Mouse (Mus musculus): ENCODE data around the gene Slit3.

The Slit3 gene

GRCm38 (mm10) chr11:35395376-35395775, 274.4 kb downstream of the Slit3 start:
- no peak for DNase-seq (ENCODE audit: low spot score in 2 of 2)

GRCm38 (mm10) chr11:35398353-35398752, 277.3 kb downstream of the Slit3 start:
- no peak for DNase-seq (ENCODE audit: low spot score in 2 of 2)

GRCm38 (mm10) chr11:35403516-35403915, 282.5 kb downstream of the Slit3 start:
- DNase-seq (ENCODE audit: low spot score in 2 of 2): no peak

- DNase-seq (ENCODE audit: low spot score in 2 of 2): no peak
Measured at GRCm38 (mm10) chr11:35406045-35406444, 285.0 kb downstream of the Slit3 start.

GRCm38 (mm10) chr11:35406522-35406921, 285.5 kb downstream of the Slit3 start:
- no peak for DNase-seq (ENCODE audit: low spot score in 2 of 2)

- no peak for DNase-seq (ENCODE audit: low spot score in 2 of 2)
Measured at GRCm38 (mm10) chr11:35407341-35408154, 286.5 kb downstream of the Slit3 start.

DNA sequence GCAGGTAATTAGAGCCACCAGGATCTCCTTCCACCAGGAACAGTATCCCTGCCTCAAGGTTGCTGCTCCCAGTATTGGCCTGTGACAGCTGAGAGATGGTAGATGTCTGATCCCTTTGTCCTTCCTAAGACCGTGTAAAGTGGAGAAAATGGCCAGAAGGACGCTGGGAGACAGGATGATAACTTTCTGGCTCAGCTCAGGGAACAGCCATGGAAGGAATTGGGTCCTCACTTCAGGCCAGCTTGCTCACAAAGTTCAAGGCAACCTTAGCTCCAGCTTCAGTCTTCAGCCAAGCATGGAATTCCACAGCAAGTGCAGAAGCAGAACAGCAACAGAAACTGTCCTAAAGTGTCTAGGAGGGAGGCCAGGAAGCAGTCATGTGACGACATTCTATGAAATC, 289.4 kb downstream of the Slit3 start:
- no peak for DNase-seq (ENCODE audit: low spot score in 2 of 2)

- DNase-seq (ENCODE audit: low spot score in 2 of 2): no peak
Measured at GRCm38 (mm10) chr11:35415768-35416401, 294.9 kb downstream of the Slit3 start.

GRCm38 (mm10) chr11:35416402-35417093, 295.5 kb downstream of the Slit3 start:
- DNase-seq (ENCODE audit: low spot score in 2 of 2): no peak

DNA sequence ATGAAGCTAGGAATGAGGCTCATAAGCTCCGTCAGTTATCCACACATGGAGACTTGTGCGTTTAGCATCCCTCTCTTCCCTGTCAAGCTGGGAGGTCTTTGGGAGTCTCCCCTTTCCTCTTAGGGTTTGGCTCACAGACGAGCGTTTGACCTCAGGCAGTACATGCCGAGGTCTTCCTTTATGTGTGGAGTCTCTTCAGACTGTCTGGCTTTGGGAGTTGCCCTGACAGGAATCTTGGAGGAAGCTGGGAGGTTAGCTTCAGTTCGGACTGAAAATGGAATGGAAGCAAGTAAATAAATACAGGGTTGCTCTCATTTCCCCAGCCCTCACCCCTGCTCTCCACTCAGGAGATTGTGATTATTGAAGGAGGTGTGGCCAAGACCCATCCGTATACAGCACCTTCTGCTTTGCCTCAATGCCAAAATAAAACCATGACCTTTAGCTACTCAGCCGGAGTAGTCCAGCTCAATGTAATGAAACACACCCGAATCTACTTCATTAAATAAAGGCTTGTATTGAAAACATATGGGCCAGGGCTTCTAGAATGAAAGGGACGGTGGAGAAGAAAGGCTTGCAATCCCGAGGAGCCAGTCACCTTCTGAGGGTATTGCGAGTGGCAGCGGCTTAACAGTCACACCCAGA, 297.0 kb downstream of the Slit3 start:
- no peak for DNase-seq (ENCODE audit: low spot score in 2 of 2)

DNA sequence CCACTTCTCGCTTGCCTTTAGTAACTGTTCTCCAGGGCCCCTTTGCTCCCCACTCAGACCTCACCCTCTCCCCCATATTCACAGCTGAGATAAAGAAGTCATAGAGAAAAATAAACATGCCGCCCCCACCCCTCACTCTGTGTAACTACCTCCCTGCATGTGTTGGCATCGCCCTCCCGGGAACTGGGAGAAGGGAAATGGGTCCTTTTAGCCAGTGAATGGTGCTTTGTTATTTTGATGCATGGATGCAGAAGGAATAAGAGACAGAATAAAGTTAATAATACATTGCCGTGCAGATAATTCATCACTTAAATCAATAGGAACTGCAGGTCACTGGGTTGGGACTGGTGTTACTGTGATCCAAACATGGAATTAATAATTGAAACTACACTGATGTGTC, 298.0 kb downstream of the Slit3 start:
- DNase-seq (ENCODE audit: low spot score in 2 of 2): no peak

DNA sequence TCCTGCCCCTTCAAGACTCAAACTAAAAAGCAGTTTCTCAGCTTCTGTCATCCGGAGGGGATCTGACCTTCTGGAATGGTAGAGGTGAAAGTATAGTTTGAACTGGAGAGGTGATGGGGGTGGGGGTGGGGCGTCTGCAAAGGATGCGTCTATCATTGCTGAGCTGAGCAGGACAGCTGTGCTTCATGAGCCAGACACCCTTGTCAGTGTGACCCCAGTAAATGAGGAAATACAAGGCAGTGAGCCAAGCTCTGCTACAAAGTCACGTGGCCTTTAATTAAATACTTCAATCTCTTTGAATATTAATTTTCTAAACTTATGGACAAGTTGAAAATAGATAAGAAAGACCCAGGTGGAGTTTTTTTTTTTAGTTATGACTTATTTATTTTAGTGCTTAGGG, 300.7 kb downstream of the Slit3 start:
- no peak for DNase-seq (ENCODE audit: low spot score in 2 of 2)

- DNase-seq (ENCODE audit: low spot score in 2 of 2): no peak
Measured at GRCm38 (mm10) chr11:35428036-35428435, 307.0 kb downstream of the Slit3 start.

DNA sequence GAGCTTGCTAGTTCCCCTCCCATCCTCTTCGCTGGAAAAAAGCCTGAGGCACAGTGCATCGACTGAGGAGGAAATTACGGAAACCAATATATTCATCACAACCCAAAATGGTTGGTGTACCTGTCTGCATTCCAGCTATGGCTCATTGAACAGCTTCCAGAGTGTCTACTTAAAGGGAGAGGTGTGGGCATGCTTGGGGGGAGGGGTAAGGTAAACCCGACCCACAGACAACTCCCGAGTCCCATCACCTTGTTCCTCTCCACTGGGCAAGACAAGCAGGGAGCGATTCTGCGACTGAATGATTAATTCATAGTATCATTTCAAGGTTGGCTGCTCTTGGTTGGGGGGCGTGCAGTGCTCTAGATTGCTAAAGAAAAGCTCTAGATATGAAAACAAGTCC, 310.1 kb downstream of the Slit3 start:
- DNase-seq (ENCODE audit: low spot score in 2 of 2): no peak

GRCm38 (mm10) chr11:35437510-35437909, 316.5 kb downstream of the Slit3 start:
- DNase-seq (ENCODE audit: low spot score in 2 of 2): no peak

DNA sequence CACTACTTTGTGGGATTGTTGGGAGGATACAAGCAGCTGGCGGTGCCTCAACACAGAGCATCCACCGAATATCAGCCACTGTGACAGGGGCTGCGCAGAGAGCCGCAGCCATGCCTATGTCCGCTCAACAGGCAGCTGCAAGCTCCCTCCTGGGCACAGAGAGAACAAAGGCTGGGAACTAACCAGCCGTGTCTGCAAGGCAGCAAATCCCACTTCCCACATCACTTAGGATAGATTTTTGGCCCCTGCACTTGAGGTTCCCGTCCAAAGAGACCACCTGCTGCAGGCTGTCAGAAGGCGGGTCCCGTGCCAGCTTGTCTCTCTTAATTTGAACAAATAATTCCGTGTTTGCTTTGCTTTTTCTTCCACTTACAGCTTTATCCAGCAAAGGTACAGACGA, 319.2 kb downstream of the Slit3 start:
- DNase-seq (ENCODE audit: low spot score in 2 of 2): no peak

- no peak for DNase-seq (ENCODE audit: low spot score in 2 of 2)
Measured at GRCm38 (mm10) chr11:35444489-35445100, 323.6 kb downstream of the Slit3 start.

GRCm38 (mm10) chr11:35447951-35448350, 326.9 kb downstream of the Slit3 start:
- no peak for DNase-seq (ENCODE audit: low spot score in 2 of 2)

- DNase-seq (ENCODE audit: low spot score in 2 of 2): no peak
Measured at GRCm38 (mm10) chr11:35449199-35449598, 328.2 kb downstream of the Slit3 start.

- peak in 1 of 2 experiments; percentile 38 for DNase-seq (ENCODE audit: low spot score in 2 of 2)
Measured at GRCm38 (mm10) chr11:35451636-35452035, 330.6 kb downstream of the Slit3 start.

GRCm38 (mm10) chr11:35452413-35452812, 331.4 kb downstream of the Slit3 start:
- no peak for DNase-seq (ENCODE audit: low spot score in 2 of 2)
